Mouse (Mus musculus): ENCODE data around the gene Ifitm5. TPM values are rescaled to one million over a fixed set of nuclear protein-coding genes. Genes with fewer than 3 reads are reported as not detected.

The Ifitm5 gene
- total and polyA plus RNA-seq, 3 experiments = 0.31 to 1.1 TPM; not detected in 1

- Histone ChIP-seq H3K27ac (ENCODE audit: control insufficient read depth, low read depth, low read length) (no peak overlapping the region), H3K9ac (ENCODE audit: control insufficient read depth, low read depth, low read length, poor library complexity, severe bottlenecking) (no peak overlapping the region), H3K9me3 (replicated peaks; ENCODE audit: insufficient read depth, low read length) (no peaks in the 10 kb centered on the region), H3K4me1 (ENCODE audit: control insufficient read depth in 1 of 2, insufficient read depth in 2 of 2, low read length in 2 of 2) (peaks cover 8 to 26% of the 10 kb centered on the region in 2 experiments), H3K4me3 (ENCODE audit: control insufficient read depth in 1 of 2, insufficient read depth in 1 of 2, low read depth in 2 of 2, low read length in 2 of 2) (no peak overlapping the region), H3K27me3 (ENCODE audit: control insufficient read depth in 1 of 2, insufficient read depth in 2 of 2, low read length in 2 of 2) (no peaks in the 10 kb centered on the region; a peak in 1 of 4 replicates), H3K36me3 (ENCODE audit: control insufficient read depth in 1 of 2, insufficient read depth in 2 of 2, low read length in 2 of 2) (peaks cover 0 to 17% of the 10 kb centered on the region in 2 experiments; a peak in 2 of 4 replicates), H3K79me2 (ENCODE audit: control insufficient read depth, insufficient read depth, low read length, poor library complexity) (peaks cover 1% of the 10 kb centered on the region; the same call in 1 of the 2 replicates)
- no peak for DNase-seq (ENCODE audit: low read depth, low spot score)
- TF ChIP-seq MYC (IDR thresholded peaks at IDR 0.05; ENCODE audit: low read depth, low read length) (no peak), SMC3 (IDR thresholded peaks at IDR 0.05; ENCODE audit: low read depth, low read length) (no peak), TCF12 (IDR thresholded peaks at IDR 0.05; ENCODE audit: low read depth, low read length) (no peak), SIN3A (IDR thresholded peaks at IDR 0.05; ENCODE audit: low read length) (no peak), GATA1 (IDR thresholded peaks at IDR 0.05; ENCODE audit: low read depth, low read length) (no peak), ZC3H11A (IDR thresholded peaks at IDR 0.05; ENCODE audit: low read depth, low read length) (no peak), TAL1 (IDR thresholded peaks at IDR 0.05; ENCODE audit: low read length) (no peak), USF1 (IDR thresholded peaks at IDR 0.05; ENCODE audit: low read depth, low read length) (no peak), ZKSCAN1 (IDR thresholded peaks at IDR 0.05; ENCODE audit: low read depth, low read length) (no peak), HCFC1 (IDR thresholded peaks at IDR 0.05; ENCODE audit: low read depth, low read length) (no peak), JUND (IDR thresholded peaks at IDR 0.05; ENCODE audit: low read depth, low read length) (no peak), RCOR1 (IDR thresholded peaks at IDR 0.05; ENCODE audit: low read depth, low read length) (no peak), ETS1 (IDR thresholded peaks at IDR 0.05; ENCODE audit: low read depth, low read length) (no peak), MAX (IDR thresholded peaks at IDR 0.05; ENCODE audit: low read length) (no peak), NRF1 (IDR thresholded peaks at IDR 0.05; ENCODE audit: insufficient read depth, low read depth, low read length, poor library complexity, severe bottlenecking) (no peak), GABPA (IDR thresholded peaks at IDR 0.05; ENCODE audit: low read depth, low read length) (no peak), UBTF (IDR thresholded peaks at IDR 0.05; ENCODE audit: borderline replicate concordance, insufficient read depth, low read depth, low read length) (no peak), NELFE (IDR thresholded peaks at IDR 0.05; ENCODE audit: low read depth, low read length) (no peak), CHD2 (IDR thresholded peaks at IDR 0.05; ENCODE audit: low read length) (no peak)
Observed at GRCm38 (mm10) chr7:140943356-140943755, 6.7 kb downstream of the Ifitm5 start.

- Histone ChIP-seq H3K4me1 (ENCODE audit: control insufficient read depth in 1 of 2, insufficient read depth in 2 of 2, low read length in 2 of 2) (peaks cover 8 to 26% of the 10 kb centered on the region in 2 experiments), H3K27ac (ENCODE audit: control insufficient read depth, low read depth, low read length) (no peak overlapping the region), H3K9me3 (replicated peaks; ENCODE audit: insufficient read depth, low read length) (no peaks in the 10 kb centered on the region), H3K9ac (ENCODE audit: control insufficient read depth, low read depth, low read length, poor library complexity, severe bottlenecking) (no peak overlapping the region), H3K36me3 (ENCODE audit: control insufficient read depth in 1 of 2, insufficient read depth in 2 of 2, low read length in 2 of 2) (peaks cover 0 to 17% of the 10 kb centered on the region in 2 experiments; a peak in 2 of 4 replicates), H3K4me3 (ENCODE audit: control insufficient read depth in 1 of 2, insufficient read depth in 1 of 2, low read depth in 2 of 2, low read length in 2 of 2) (0 out of 4 replicates have a peak overlapping the region, but pooled peaks of 1 of the 2 experiments have one; percentile 10), H3K79me2 (ENCODE audit: control insufficient read depth, insufficient read depth, low read length, poor library complexity) (peaks cover 1% of the 10 kb centered on the region; the same call in 1 of the 2 replicates), H3K27me3 (ENCODE audit: control insufficient read depth in 1 of 2, insufficient read depth in 2 of 2, low read length in 2 of 2) (no peaks in the 10 kb centered on the region; a peak in 1 of 4 replicates)
- DNase-seq (ENCODE audit: low read depth, low spot score) = no peak
- TF ChIP-seq POLR2AphosphoS2 (IDR thresholded peaks at IDR 0.05; ENCODE audit: low read length) (no peak), MAX (IDR thresholded peaks at IDR 0.05; ENCODE audit: low read length) (no peak), POLR2AphosphoS5 (IDR thresholded peaks at IDR 0.05; ENCODE audit: borderline replicate concordance, low read depth, low read length) (no peak), GATA1 (IDR thresholded peaks at IDR 0.05; ENCODE audit: low read depth, low read length) (no peak), KAT2A (conservative IDR thresholded peaks at IDR 0.05; ENCODE audit: low read depth, low read length) (no peak), RAD21 (IDR thresholded peaks at IDR 0.05; ENCODE audit: low read depth, low read length) (no peak), MYB (IDR thresholded peaks at IDR 0.05; ENCODE audit: low read depth, low read length) (no peak), ZNF384 (IDR thresholded peaks at IDR 0.05; ENCODE audit: low read depth, low read length) (no peak), NELFE (IDR thresholded peaks at IDR 0.05; ENCODE audit: low read depth, low read length) (no peak)
Observed at GRCm38 (mm10) chr7:140942811-140943210, 7.3 kb downstream of the Ifitm5 start.
